8 mouse cellular contexts compared by ENCODE assay signal in the genomic region with DNA sequence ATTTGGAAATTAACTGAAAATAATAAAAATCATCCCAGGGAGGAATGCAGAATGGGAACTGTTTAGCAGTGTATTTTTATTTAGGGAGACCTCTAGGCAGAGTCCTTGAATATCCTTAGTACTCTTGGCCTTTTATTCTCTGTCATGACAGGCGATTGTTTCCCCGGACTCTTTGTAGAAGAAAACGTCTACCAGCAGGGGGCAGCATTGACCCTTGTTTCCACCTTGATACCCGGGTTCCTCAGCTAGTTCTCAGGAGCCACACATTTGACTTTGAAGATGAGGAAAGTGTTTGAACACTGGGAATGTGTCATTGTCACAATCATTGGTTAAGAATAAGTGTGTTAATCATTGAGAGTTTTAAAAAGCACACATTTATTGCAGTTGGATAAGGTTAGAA.
DNase-seq lines count a peak whose midpoint lies in the region; ATAC-seq lines count a peak whose summit lies in the region.

No protein-coding gene starts in this region.

- DNase-seq in heart, adult 11 months, result peak; percentile 89
- DNase-seq in cerebellum, postnatal 10 days, result peak; percentile 95 to 97
- DNase-seq in gastrocnemius, adult 18-20 months (ENCODE audit: low spot score), result peak; percentile 62
- peak; percentile 27 to 87 for DNase-seq in left cerebral cortex, adult 9 months (ENCODE audit: low spot score in 2 of 2)
- DNase-seq in splenic B cell, adult 2 months (ENCODE audit: low read depth, low spot score), result peak; percentile 76

- no peak overlapping the region for H3K27ac ChIP-seq in heart, embryonic 12.5 days (ENCODE audit: poor library complexity, severe bottlenecking)
- no peak overlapping the region for H3K27ac ChIP-seq in intestine, embryonic 15.5 days
- H3K27ac ChIP-seq in midbrain, embryonic 15.5 days, result no peak overlapping the region

- no peak overlapping the region for H3K4me2 ChIP-seq in heart, embryonic 12.5 days
- no peak overlapping the region for H3K4me2 ChIP-seq in intestine, embryonic 15.5 days (replicated peaks)
- H3K4me2 ChIP-seq in midbrain, embryonic 15.5 days, result no peak overlapping the region

- 7% methylated on average over 4 of the region's 4 CpGs for WGBS in heart, embryonic 12.5 days
- 2% methylated on average over 4 of the region's 4 CpGs for WGBS in intestine, embryonic 15.5 days
- 2% methylated on average over 4 of the region's 4 CpGs for WGBS in midbrain, embryonic 15.5 days

- ATAC-seq in heart, embryonic 12.5 days (ENCODE audit: insufficient number of reproducible peaks, low FRiP score), result no peak
- peak; percentile 62 for ATAC-seq in intestine, embryonic 15.5 days
- peak; percentile 61; the same call in 1 of the 2 replicates for ATAC-seq in midbrain, embryonic 15.5 days (replicated peaks)

- no peaks in the 10 kb centered on the region for H3K27me3 ChIP-seq in heart, embryonic 12.5 days (replicated peaks)
- no peaks in the 10 kb centered on the region for H3K27me3 ChIP-seq in intestine, embryonic 15.5 days (replicated peaks)
- no peaks in the 10 kb centered on the region for H3K27me3 ChIP-seq in midbrain, embryonic 15.5 days (replicated peaks)
- H3K27me3 ChIP-seq in splenic B cell, adult 2 months (ENCODE audit: control insufficient read depth, insufficient read depth, low read length, poor library complexity, severe bottlenecking), result no peaks in the 10 kb centered on the region

- no peaks in the 10 kb centered on the region for H3K9me3 ChIP-seq in heart, embryonic 12.5 days (replicated peaks)
- no peaks in the 10 kb centered on the region for H3K9me3 ChIP-seq in intestine, embryonic 15.5 days
- H3K9me3 ChIP-seq in midbrain, embryonic 15.5 days, result no peaks in the 10 kb centered on the region

- no peaks in the 10 kb centered on the region for H3K4me1 ChIP-seq in heart, embryonic 12.5 days (replicated peaks)
- no peaks in the 10 kb centered on the region for H3K4me1 ChIP-seq in intestine, embryonic 15.5 days (replicated peaks)
- 0 out of 2 replicates have a peak, but pooled peaks cover 3% of the 10 kb centered on the region for H3K4me1 ChIP-seq in midbrain, embryonic 15.5 days

- H3K9ac ChIP-seq in heart, embryonic 12.5 days, result no peak overlapping the region
- H3K9ac ChIP-seq in intestine, embryonic 15.5 days, result no peak overlapping the region
- H3K9ac ChIP-seq in midbrain, embryonic 15.5 days, result no peak overlapping the region

- H3K36me3 ChIP-seq in heart, embryonic 12.5 days, result no peaks in the 10 kb centered on the region
- no peaks in the 10 kb centered on the region for H3K36me3 ChIP-seq in intestine, embryonic 15.5 days
- no peaks in the 10 kb centered on the region for H3K36me3 ChIP-seq in midbrain, embryonic 15.5 days (replicated peaks)
- H3K36me3 ChIP-seq in splenic B cell, adult 2 months (ENCODE audit: control insufficient read depth, insufficient read depth, low read length, poor library complexity, severe bottlenecking), result no peaks in the 10 kb centered on the region

- H3K4me3 ChIP-seq in heart, embryonic 12.5 days, result no peak overlapping the region
- H3K4me3 ChIP-seq in intestine, embryonic 15.5 days (replicated peaks), result no peak overlapping the region
- no peak overlapping the region for H3K4me3 ChIP-seq in midbrain, embryonic 15.5 days
